Mouse (Mus musculus) forebrain, embryonic 14.5 days (tissue): ENCODE measurements around the gene Loxl4. TPM values are rescaled to one million over a fixed set of nuclear protein-coding genes. Genes with fewer than 3 reads are reported as not detected.
A peak's percentile ranks its signal among the peaks of the same experiment; 100 is the strongest.

Experiments used
- ATAC-seq: fragments of 200-750 bp; cut with Nextera tagmentation; 2 replicates; pipeline ENCODE4 v1.8.0; 2017; ENCODE audit warnings: mild to moderate bottlenecking, moderate library complexity
- DNase-seq: peaks from one replicate; pipeline ENCODE4 v3.0.0-alpha.2; 2015; ENCODE audit warnings: low spot score
- H3K27ac ChIP-seq: fragments of 300-500 bp; sonication (generic); 2 replicates; pipeline ENCODE4 v1.5.1; 2014; ENCODE audit warnings: low read depth, mild to moderate bottlenecking, control low read depth, low read length, moderate library complexity
- H3K27me3 ChIP-seq: fragments of 300-500 bp; sonication (generic); replicated peaks from 2 replicates; pipeline ENCODE4 v1.6.1; 2014; ENCODE audit warnings: low read length, control low read depth, mixed read lengths; ENCODE audit not compliant: control insufficient read depth, insufficient read depth
- H3K36me3 ChIP-seq: fragments of 300-500 bp; sonication (generic); 2 replicates; pipeline ENCODE4 v1.6.1; 2014; ENCODE audit warnings: low read length, control low read depth; ENCODE audit not compliant: control insufficient read depth, insufficient read depth
- H3K4me1 ChIP-seq: fragments of 300-500 bp; sonication (generic); 2 replicates; pipeline ENCODE4 v1.6.1; 2014; ENCODE audit warnings: antibody characterized with exemption, low read length, control low read depth; ENCODE audit not compliant: control insufficient read depth, insufficient read depth
- H3K4me2 ChIP-seq: fragments of 300-500 bp; sonication (generic); 2 replicates; pipeline ENCODE4 v1.6.1; 2014; ENCODE audit warnings: mild to moderate bottlenecking, control low read depth, low read length
- H3K4me3 ChIP-seq: fragments of 300-500 bp; sonication (generic); 2 replicates; pipeline ENCODE4 v1.5.1; 2014; ENCODE audit warnings: low read depth, low read length, control low read depth
- H3K9ac ChIP-seq: fragments of 300-500 bp; sonication (generic); 2 replicates; pipeline ENCODE4 v1.6.1; 2014; ENCODE audit warnings: mild to moderate bottlenecking, low read length, control low read depth, moderate library complexity
- H3K9me3 ChIP-seq: fragments of 300-500 bp; sonication (generic); replicated peaks from 2 replicates; pipeline ENCODE4 v1.6.1; 2016; ENCODE audit warnings: low read length, control low read depth, mixed read lengths; ENCODE audit not compliant: control insufficient read depth
- WGBS: fragments of 180-500 bp; shearing (Covaris S2); extraction: QIAGEN DNeasy Blood & Tissue Kit; methylation state at CpG from one replicate; pipeline ENCODE4 v1.1.7; 2014; 5-methylcytosine and 5-hydroxymethylcytosine counted together
- polyA plus RNA-seq: library from polyadenylated mRNA; unstranded; fragments of >200 nt; fragmentation: Nextera tagmentation; extraction: Ambion mirVana; gene quantifications from 2 replicates; pipeline ENCODE4 v1.2.1, GENCODE M21; 2014

Loxl4 gene
- polyA plus RNA-seq, 1 experiment from 2014 or later, result 0.13 TPM

DNA sequence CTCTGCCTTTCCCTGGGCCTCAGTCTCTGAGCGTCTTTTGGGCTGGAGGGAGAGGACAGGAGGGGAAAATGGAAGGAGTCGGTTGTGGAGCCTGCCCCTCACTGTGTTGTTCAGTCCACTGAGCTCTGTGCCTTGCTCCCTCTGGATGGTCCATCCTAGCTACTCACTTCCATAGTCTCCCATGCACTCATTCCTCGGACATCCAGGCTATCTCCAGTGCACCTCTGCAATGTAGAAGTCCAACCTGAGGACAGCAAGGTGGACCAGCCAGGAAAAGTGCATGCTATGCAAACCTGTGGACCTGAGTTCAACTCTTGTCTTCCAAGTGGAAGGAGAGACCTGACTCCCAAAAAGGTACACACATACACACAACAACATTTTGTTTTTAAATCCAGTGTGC is 12.0 kb downstream of the Loxl4 start:
- ATAC-seq (no peak), DNase-seq (no peak)
- H3K4me2 ChIP-seq, result no peak overlapping the region
- WGBS, result 62% methylated on average over 3 of the region's 3 CpGs
- no peak overlapping the region for H3K4me3 ChIP-seq
- H3K4me1 ChIP-seq, result no peaks in the 10 kb centered on the region
- no peak overlapping the region for H3K9ac ChIP-seq
- H3K36me3 ChIP-seq, result no peaks in the 10 kb centered on the region
- H3K27ac ChIP-seq, result no peak overlapping the region
- no peaks in the 10 kb centered on the region for H3K27me3 ChIP-seq
- H3K9me3 ChIP-seq, result no peaks in the 10 kb centered on the region

DNA sequence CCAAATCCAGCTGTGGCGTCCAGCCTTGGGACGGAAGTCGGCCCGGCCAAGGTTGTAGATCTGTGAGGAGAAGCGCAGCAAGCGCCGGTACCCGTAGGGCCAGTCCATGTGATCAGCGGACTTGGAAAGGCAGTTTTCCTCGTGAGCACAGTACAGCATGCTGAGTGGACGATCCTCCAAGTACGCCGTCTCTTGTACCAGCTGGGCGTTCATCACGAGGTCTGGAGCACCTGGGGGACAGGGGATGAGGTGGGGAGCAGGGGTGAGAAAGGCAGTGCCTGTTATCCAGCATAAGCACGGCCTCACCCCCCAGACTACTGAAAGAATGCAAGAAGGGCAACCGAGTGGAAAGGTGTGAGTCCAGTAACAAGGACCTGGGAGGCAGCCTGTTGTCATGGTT is 12.7 kb downstream of the Loxl4 start:
- Histone ChIP-seq H3K4me1 (no peaks in the 10 kb centered on the region), H3K27ac (no peak overlapping the region), H3K27me3 (no peaks in the 10 kb centered on the region), H3K9me3 (no peaks in the 10 kb centered on the region), H3K36me3 (no peaks in the 10 kb centered on the region), H3K4me3 (no peak overlapping the region), H3K9ac (no peak overlapping the region), H3K4me2 (no peak overlapping the region)
- ATAC-seq, result no peak
- no peak for DNase-seq
- 82% methylated on average over 17 of the region's 17 CpGs for WGBS

DNA sequence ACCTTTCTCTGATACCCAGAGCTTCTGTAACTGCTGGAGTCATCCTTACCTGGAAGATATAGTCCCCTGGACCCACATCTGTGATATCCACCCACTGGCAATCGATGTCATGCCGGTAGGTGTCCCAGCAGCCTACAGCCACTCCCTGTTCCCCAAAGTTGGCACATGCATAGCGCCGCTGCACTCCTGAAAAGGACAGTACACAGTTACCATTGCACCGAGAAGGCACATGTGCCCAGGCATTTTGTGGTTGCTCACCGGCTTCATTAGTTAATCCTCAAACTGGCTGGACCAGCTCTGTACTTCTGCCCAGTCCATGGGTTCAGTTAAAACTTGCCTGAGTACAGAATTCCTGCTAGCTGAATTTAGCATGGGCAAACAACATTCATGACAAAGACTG is 14.7 kb downstream of the Loxl4 start:
- H3K27me3 ChIP-seq, result no peaks in the 10 kb centered on the region
- WGBS, result 96% methylated on average over 6 of the region's 6 CpGs
- ATAC-seq (no peak), DNase-seq (no peak)
- no peak overlapping the region for H3K9ac ChIP-seq
- H3K4me3 ChIP-seq, result no peak overlapping the region
- no peak overlapping the region for H3K27ac ChIP-seq
- H3K4me1 ChIP-seq, result no peaks in the 10 kb centered on the region
- no peaks in the 10 kb centered on the region for H3K9me3 ChIP-seq
- H3K36me3 ChIP-seq, result peaks cover 6% of the 10 kb centered on the region; the same call in 1 of the 2 replicates
- H3K4me2 ChIP-seq, result no peak overlapping the region

DNA sequence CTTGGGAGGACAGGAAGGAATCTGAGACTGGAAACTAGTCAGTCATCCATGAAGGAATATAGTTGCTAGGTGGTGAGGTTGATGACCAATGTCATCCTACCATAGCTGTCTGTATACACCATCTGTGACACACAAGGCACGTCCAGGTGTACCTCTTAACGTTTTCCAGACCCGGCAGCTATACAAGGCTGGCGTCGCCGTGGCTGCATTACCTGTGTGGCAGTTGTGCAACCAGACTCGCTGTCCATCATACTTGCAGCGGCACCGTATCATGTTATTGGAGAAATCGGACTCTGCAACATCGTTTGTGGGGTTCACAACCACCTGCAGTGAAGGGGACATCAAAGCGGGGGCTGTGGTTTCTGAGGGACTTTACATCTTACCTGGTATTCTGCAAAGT is 15.3 kb downstream of the Loxl4 start:
- no peaks in the 10 kb centered on the region for H3K4me1 ChIP-seq
- no peaks in the 10 kb centered on the region for H3K9me3 ChIP-seq
- peaks cover 7% of the 10 kb centered on the region; the same call in 1 of the 2 replicates for H3K36me3 ChIP-seq
- no peak overlapping the region for H3K4me2 ChIP-seq
- WGBS, result 95% methylated on average over 12 of the region's 12 CpGs
- no peak for ATAC-seq
- no peak overlapping the region for H3K9ac ChIP-seq
- H3K27me3 ChIP-seq, result no peaks in the 10 kb centered on the region
- DNase-seq, result no peak
- H3K4me3 ChIP-seq, result no peak overlapping the region
- H3K27ac ChIP-seq, result no peak overlapping the region

DNA sequence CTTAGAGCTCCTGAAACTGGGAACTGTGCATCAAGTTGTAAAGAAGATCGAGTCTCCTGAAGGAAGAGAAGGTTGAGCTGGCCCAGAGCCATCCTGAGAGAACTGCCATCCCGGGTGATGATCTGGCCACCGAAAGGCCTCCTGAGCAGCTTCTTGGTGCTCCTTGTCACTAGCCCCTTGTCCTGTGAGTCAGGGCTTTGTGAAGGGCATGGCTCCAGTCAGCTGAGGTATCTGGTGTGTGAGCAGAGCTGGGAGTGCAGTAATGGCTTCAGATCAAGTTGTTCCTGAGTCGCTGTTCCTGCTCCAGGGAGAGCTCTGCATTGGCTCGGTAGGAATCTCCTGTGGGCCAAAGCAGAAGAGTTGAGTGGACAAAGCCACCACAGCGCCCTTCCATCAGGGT is 17.5 kb downstream of the Loxl4 start:
- H3K4me2 ChIP-seq, result no peak overlapping the region
- H3K9ac ChIP-seq, result no peak overlapping the region
- no peaks in the 10 kb centered on the region for H3K4me1 ChIP-seq
- no peak overlapping the region for H3K27ac ChIP-seq
- no peaks in the 10 kb centered on the region for H3K9me3 ChIP-seq
- WGBS, result 89% methylated on average over 6 of the region's 6 CpGs
- DNase-seq (no peak), ATAC-seq (no peak)
- H3K36me3 ChIP-seq, result peaks cover 8% of the 10 kb centered on the region; the same call in 1 of the 2 replicates
- no peaks in the 10 kb centered on the region for H3K27me3 ChIP-seq
- H3K4me3 ChIP-seq, result no peak overlapping the region

DNA sequence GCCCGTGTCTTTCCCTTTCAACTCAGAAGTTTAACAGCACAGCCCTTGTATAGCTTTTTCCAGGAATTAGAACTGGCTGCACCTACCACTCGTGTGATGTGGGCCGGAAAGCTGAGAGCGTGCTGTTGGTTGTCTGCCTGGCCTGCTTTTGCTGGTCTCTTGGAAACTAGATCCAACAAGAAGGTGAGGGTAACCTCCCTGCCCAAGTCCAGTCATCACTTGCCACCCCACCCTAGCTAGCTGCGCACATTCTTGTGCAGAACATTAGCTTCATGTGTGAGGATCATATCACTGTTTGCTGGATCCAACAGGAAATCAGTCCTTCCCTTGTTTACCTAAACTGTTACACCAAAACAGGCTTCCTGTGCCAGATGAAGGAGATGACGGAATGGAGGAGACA is 19.2 kb downstream of the Loxl4 start:
- 92% methylated on average over 6 of the region's 6 CpGs for WGBS
- Histone ChIP-seq H3K27me3 (no peaks in the 10 kb centered on the region), H3K9me3 (no peaks in the 10 kb centered on the region), H3K9ac (no peak overlapping the region), H3K4me3 (no peak overlapping the region), H3K4me2 (no peak overlapping the region), H3K36me3 (peaks cover 8% of the 10 kb centered on the region; the same call in 1 of the 2 replicates), H3K27ac (no peak overlapping the region), H3K4me1 (0 out of 2 replicates have a peak, but pooled peaks cover 2% of the 10 kb centered on the region)
- DNase-seq, result no peak
- ATAC-seq, result no peak

DNA sequence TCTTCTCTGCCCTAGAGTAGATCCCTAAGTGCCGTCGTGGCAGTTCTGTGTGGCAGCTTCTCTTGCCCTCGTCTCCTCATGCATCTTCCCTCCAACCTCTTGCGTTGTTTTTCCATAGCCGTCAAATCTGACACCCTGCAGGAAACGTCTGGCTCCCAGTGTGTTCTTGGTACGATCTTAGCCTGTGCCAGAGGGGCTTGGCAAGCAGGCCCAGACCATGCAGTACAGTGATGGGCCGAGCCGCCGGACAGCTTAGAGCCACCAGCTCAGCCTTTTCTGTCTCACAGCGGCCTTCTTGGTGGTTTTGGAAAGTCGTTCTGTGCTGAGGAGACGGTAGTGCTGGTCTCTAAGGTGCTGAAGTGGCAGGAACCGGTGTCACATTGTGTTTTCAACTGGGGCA is 21.1 kb downstream of the Loxl4 start:
- H3K9me3 ChIP-seq, result no peaks in the 10 kb centered on the region
- peaks cover 9% of the 10 kb centered on the region; the same call in 1 of the 2 replicates for H3K4me1 ChIP-seq
- peaks cover 8% of the 10 kb centered on the region; the same call in 1 of the 2 replicates for H3K36me3 ChIP-seq
- no peak overlapping the region for H3K4me2 ChIP-seq
- no peak overlapping the region for H3K9ac ChIP-seq
- ATAC-seq (no peak), DNase-seq (no peak)
- no peak overlapping the region for H3K4me3 ChIP-seq
- no peaks in the 10 kb centered on the region for H3K27me3 ChIP-seq
- 85% methylated on average over 14 of the region's 14 CpGs for WGBS
- no peak overlapping the region for H3K27ac ChIP-seq

DNA sequence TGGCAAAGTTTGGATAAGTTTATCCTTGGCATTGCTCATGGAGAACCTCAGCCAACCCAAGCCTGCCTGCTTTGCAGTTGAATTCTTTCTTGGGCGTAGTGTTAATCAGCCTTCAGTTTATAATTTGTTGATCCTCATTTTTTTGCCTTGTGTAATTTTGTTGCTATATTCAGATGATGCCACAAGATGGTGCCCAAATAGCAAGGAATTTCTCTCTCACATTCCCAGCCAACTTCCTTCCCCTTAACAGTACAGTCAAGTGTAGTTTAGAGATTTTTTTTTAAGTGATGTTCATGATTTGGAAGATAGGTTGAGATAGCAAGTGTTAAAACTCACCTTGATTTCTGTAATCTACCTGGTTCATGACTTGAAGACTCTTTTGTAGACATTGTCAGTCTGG is 23.4 kb downstream of the Loxl4 start:
- Histone ChIP-seq H3K4me2 (no peak overlapping the region), H3K4me3 (no peak overlapping the region), H3K9ac (no peak overlapping the region), H3K9me3 (no peaks in the 10 kb centered on the region), H3K27me3 (no peaks in the 10 kb centered on the region), H3K36me3 (peaks cover 8% of the 10 kb centered on the region; the same call in 1 of the 2 replicates), H3K4me1 (peaks cover 9% of the 10 kb centered on the region; the same call in 1 of the 2 replicates), H3K27ac (no peak overlapping the region)
- DNase-seq, result peak; percentile 67
- 64% methylated on average over 1 of the region's 1 CpGs for WGBS
- no peak for ATAC-seq

DNA sequence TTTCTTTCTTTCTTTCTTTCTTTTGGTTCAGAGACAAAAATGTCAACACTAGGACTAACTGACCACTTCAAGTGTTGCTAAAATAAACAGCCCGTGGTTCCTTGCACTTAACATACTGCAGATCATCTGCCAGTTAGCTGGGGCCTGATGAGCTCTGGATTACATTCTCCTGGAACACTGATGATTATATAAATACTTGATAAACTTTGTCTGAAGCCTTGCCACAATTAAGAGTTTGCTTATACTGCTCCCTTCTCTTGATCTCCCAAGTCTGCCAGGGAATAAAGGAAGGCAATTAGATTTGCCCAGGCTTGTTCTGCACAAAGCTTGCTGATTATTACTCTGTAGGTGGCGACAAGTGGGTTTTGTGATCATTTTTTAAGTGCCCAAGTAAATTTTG is 24.9 kb downstream of the Loxl4 start:
- Histone ChIP-seq H3K27me3 (no peaks in the 10 kb centered on the region), H3K4me3 (no peak overlapping the region), H3K9me3 (no peaks in the 10 kb centered on the region), H3K9ac (no peak overlapping the region), H3K36me3 (0 out of 2 replicates have a peak, but pooled peaks cover 6% of the 10 kb centered on the region), H3K4me1 (peaks cover 9% of the 10 kb centered on the region; the same call in 1 of the 2 replicates), H3K4me2 (no peak overlapping the region), H3K27ac (no peak overlapping the region)
- DNase-seq (peak; percentile 24), ATAC-seq (no peak)
- 10% methylated on average over 2 of the region's 2 CpGs for WGBS
